Mouse (Mus musculus) brown adipose tissue, adult 24 weeks (tissue): ENCODE results near the gene Dctn1. TPM values are rescaled to one million over a fixed set of nuclear protein-coding genes. Genes with fewer than 3 reads are reported as not detected.

Experiments used
- H3K27ac ChIP-seq: fragments of 200-500 bp; replicated peaks from 2 replicates; pipeline ENCODE4 v1.5.1; 2012; ENCODE audit warnings: low read depth, mild to moderate bottlenecking, low read length
- H3K4me1 ChIP-seq: fragments of 200-500 bp; 2 replicates; pipeline ENCODE4 v1.6.1; 2012; ENCODE audit warnings: low read length, mixed read lengths; ENCODE audit not compliant: control insufficient read depth, insufficient read depth, insufficient read length
- H3K4me3 ChIP-seq: fragments of 200-500 bp; 2 replicates; pipeline ENCODE4 v1.5.1; 2012; ENCODE audit warnings: low read depth, mild to moderate bottlenecking, low read length, moderate library complexity; ENCODE audit not compliant: insufficient read depth
- polyA plus RNA-seq: library from polyadenylated mRNA; stranded (reverse); fragments of >200 nt; gene quantifications from 2 replicates; pipeline ENCODE4 v1.2.4, GENCODE M21; 2012; ENCODE audit not compliant: missing spikeins, insufficient read depth, insufficient read length

The Dctn1 gene
- polyA plus RNA-seq, 1 experiment: 31.0 TPM

DNA sequence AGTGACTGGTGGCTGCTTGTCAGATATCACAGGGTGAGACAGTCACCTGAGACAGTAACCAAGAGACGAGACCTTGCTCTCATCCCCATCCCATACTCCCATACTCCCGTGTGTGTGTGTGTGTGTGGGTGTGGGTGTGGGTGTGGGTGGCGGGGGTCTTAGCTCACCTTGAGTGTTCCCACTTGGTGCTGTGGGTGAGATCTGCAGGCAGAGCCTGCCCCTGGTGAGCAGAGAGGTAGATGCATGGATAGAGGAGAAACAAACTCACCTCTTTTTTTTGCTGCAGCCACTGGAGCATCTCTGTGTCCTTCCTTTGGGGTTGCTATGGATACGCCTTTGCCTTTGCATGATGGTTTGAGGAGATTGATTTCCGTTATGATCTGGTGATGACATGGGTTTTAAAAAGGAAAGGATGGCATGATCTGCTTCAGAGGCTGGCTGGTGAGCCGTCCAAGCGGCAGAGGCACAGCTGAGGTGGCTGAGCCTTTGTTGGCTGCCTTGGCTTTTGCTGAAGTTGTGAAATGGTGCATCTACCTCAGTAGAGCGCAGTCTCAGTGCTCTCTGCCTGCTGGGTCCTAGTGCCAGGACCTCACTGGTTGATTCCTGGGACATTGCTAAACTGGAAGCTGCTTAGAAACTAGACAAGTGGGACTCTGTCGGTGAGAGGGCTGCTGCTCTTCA, 6.7 kb downstream of the Dctn1 start:
- Histone ChIP-seq H3K4me1 (peaks cover 23% of the 10 kb centered on the region), H3K27ac (no peak overlapping the region), H3K4me3 (no peak overlapping the region)

DNA sequence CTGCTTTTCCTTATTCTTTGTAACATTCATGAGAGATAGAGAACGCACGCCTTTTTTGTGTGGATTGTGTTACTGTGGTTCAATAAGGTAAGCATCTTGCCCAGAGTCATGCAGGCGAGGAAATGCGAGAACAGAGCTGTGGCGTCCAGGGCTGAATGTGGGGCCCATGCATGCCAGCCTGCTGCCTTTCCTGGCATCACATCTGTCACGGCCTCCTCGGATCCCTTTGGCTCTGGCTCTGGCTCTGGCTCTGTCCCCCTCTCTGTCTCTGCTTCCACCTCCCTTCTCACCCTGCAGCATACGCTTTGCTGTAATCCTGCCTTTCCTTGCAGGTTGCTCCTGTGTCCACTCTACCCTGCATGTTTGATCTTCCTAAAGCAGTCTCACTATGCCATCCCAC, 10.3 kb downstream of the Dctn1 start:
- Histone ChIP-seq H3K27ac (no peak overlapping the region), H3K4me1 (peaks cover 12% of the 10 kb centered on the region), H3K4me3 (no peak overlapping the region)

DNA sequence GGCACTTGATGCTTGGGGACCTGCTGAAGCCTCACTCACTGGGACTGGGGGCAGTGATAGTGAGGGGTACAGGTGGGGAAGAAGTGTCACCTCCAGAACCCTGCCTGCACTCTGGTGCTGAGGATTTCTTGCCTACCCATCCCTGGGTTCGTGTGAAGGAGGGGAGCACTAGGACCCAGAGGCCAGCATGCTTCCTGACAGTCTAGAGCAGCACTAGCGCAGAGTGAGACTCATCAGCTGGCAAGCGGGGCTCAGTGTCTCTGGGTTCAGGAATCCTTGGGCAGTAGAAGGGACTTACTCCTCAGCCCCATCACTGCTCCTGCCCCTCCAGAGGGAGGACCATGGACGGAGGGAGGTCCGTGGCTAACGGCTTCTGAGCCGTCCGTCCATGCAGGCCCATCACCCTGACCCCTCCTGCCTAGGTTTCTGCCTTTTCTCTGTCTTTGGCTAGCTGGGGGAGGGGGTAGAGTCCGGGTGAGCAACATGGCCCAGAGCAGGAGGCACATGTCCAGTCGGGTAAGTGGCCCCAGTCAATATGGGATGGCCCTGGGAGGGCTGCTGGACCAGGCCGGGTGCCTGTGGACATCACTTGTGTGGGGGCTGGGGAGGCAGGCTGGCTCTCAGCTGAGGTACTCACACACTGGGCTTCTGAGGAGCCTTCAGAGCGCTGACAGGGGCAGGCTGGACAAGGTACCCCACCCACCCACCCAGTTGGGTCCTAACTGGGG, 13.8 kb downstream of the Dctn1 start:
- Histone ChIP-seq H3K27ac (no peak overlapping the region), H3K4me3 (no peak overlapping the region), H3K4me1 (no peaks in the 10 kb centered on the region; the same call in 1 of the 2 replicates)

DNA sequence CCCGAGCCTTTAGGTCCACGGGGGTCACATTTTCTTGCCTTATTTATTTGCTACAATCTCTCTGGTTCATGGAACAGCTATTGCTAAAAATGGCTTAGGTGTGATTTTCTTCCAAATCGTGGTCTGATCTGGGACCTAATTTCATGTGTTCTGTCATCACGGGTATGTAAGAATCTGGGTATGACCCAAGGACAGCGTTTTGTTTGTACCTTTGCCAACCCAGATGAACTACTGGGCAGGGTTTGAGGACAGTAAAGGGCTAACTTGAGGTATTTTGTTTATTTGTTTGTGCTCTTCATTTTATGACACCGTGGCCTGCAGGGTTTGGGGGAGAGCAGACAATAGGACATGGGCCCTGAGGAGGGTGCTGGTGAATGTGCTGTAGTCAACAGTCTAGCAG, 14.9 kb downstream of the Dctn1 start:
- H3K4me3 ChIP-seq: no peak overlapping the region
- no peak overlapping the region for H3K27ac ChIP-seq
- no peaks in the 10 kb centered on the region; the same call in 1 of the 2 replicates for H3K4me1 ChIP-seq

DNA sequence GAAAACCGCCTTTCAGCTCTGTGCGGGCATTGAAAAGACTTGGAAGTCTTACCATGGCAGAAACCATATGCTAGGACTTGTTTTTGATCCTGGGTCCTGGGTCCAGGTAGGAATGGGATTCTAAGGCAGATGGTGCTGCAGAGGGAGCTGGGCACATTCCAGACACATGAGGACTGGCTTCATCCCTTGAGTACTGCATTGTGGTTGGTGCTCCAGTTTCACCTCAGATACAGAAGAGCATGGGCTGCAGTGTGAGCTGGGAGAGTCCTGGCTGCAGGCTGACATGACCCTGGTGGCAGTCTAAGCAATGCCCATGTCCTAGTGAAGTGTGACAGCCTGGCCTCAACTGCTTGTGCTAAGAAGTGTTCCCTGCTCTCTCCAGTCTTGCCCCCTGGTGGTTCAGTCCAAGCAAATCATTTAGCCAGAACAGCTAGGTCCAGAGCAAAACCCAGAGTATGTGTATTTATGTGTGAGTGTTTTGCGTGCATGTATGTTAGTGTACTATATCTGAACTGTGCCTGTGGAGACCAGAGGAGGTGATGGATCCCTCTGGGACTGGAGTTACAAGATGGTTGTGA, 19.2 kb downstream of the Dctn1 start:
- no peaks in the 10 kb centered on the region for H3K4me1 ChIP-seq
- no peak overlapping the region for H3K27ac ChIP-seq

DNA sequence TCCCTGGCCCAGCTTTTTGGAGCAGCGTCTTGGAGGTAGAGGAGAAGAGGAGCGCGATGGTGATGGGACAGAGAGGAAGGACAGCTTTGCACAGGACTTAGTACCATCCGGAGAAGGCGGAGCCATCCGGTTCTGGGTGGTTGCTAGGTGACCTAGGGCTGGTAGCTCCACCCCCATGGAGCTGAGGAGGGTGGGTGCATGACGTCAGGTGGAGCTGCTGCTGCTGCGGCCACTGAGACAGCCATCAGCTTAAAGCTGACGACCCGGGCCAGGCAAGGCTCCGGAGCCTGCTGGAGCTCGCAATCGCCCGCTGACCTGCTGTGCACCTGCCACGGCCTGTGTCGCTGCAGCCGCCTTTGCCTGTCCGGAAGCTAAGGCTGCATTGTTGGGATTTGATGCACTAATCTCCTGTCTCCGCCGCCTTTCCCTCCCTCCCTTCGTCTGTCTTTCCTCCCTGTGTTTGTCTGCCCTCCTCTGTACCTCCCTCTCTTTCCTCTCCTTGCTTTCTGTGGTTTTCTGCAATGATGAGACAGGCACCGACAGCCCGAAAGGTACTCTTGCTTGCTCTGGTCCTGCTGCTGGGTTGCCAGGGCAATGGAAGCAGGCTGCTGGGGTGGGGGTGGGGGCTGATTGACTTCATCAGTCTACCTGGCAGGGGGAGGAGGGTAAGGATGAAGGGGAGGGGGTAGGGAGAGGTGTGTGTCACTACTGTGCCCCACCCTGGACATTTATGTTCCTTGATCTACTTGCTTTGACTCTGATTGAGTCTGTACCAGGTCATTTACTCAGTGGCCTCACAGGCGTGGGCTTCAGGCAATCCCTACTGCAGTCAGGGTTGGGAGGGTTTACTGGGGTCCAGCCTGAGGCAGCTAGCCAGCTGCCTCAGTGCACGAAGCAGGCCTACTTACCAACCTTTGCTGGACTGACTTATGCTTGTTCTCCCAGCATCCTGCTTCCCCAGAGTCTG, 20.5 kb downstream of the Dctn1 start:
- no peak overlapping the region for H3K27ac ChIP-seq
- H3K4me1 ChIP-seq: no peaks in the 10 kb centered on the region
- H3K4me3 ChIP-seq: no peak overlapping the region

More for the DNA sequence above, 19.2 kb downstream of the Dctn1 start:
- H3K4me3 ChIP-seq: no peak overlapping the region

DNA sequence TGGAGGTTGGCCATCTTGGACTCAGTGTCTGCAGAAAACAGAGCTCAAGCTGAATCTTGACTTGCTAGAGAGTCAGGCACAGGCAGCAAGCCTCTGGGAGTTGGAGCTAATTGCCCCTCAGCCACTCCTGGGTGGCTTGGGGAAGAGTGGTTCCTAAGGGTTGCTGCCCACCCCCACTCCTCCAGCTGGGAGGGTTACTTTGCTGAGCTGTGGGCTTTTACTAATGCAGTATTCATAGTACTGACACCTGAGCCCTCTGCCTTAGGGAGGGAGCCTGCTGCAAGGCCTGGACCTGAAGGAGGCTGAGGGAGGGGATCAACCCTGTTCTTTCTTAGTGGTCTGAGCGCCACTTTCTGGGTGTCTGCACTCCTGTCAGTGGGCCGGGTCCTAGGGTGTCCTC, 21.2 kb downstream of the Dctn1 start:
- H3K4me1 ChIP-seq: no peaks in the 10 kb centered on the region
- H3K4me3 ChIP-seq: no peak overlapping the region
- no peak overlapping the region for H3K27ac ChIP-seq

DNA sequence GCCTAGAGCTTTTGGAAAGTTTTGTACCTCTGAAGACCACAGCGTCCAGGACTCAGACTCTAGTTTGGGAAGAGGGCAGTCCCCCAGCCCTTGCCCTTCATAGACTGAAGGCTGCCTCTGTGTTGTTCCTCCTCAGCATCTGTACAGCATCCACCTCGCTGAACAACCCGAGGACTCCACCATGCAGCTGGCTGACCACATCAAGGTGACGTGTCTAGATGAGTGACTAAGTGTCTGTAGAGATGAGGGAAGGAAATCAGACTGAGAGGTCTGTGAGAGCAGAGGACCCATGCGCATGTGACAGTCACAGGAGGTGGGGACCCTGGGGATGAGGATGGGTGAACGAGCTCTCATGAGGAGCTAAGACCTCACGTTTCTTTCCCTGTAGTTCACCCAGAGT, 27.9 kb downstream of the Dctn1 start:
- H3K4me3 ChIP-seq: no peak overlapping the region
- H3K27ac ChIP-seq: no peak overlapping the region
- no peaks in the 10 kb centered on the region for H3K4me1 ChIP-seq

DNA sequence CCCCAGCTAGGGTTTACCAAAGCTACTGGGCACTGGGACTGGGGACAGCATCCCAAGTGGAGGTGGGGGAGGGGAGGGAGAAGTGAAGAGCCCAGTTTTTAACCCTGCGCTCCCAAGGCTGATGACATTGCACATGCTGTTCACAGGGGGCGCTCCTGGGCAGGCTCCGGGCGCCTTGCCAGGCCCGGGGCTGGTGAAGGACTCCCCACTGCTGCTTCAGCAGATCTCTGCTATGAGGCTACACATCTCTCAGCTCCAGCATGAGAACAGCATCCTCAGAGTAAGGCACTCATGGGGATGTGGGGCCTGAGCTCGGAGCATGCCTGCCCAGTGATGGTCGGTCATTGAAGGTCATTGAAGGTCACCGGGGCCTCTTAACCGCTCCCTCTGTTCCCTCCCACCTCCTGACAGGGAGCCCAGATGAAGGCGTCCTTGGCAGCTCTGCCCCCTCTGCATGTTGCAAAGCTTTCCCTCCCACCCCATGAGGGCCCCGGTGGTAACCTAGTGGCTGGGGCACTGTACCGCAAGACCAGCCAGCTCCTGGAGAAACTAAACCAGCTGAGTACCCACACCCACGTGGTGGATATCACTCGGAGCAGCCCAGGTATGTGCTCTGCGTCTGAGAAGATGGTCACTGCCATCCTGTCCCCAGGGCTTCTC, 31.8 kb downstream of the Dctn1 start:
- Histone ChIP-seq H3K27ac (no peak overlapping the region), H3K4me3 (no peak overlapping the region), H3K4me1 (no peaks in the 10 kb centered on the region)

DNA sequence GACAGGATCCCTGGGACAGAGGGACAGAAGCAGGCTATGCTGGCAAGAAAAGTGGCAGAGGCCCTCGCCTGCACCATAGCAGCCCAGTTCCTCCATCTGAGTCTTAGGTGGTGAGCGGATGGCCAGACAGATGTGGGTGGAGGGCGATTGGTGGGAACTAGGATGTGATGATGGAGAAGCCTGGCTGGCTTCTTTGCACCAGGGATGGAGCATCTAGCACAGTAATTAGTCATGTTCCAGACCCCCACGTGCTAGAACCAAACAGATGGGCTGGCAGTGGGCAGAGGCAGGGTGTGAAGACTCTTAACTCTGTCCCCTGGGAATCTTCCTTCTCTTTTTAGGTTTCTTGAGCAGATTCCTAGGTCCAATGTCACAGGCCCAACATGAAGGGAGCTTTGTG, 37.6 kb downstream of the Dctn1 start:
- H3K27ac ChIP-seq: no peak overlapping the region
- H3K4me3 ChIP-seq: no peak overlapping the region
- H3K4me1 ChIP-seq: no peaks in the 10 kb centered on the region

DNA sequence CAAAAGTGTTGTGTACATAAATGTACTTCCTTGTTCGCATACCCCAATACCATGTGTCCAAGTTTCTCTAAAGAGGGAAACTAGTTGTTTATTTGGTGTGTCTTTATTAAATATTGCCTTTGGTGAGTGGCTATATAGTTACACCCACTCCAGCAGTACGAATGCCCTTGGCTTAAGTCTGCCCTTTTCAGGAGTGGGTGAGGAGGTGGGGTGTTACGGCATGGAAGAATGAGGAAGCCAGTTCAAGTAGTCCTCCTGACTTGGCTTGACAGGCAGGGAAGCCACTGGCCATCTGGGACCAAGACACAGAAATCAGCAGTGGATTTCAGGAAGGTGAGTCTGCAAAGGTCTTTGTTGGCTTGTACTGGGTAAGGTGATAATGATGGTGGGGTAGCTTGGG, 40.1 kb downstream of the Dctn1 start:
- no peaks in the 10 kb centered on the region for H3K4me1 ChIP-seq
- H3K4me3 ChIP-seq: no peak overlapping the region
- H3K27ac ChIP-seq: no peak overlapping the region

DNA sequence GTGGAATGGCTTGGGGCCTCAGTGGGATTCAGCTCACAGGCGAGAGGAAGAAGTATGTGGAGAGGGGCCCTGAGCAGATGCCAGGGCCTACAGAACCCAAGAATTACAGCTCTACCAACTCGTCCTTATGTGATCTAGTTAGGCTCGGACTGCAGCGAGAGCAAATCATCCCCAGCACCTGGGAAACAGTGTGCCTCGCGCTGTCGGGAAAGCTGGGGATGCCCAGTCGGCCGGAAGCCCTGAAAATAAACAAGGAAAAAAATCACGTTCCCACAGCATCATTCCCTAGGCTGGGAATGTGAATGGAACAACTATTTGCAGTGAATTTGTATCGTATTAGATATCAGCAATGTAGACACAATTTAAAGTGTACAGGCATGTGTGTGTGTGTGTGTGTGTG, 40.6 kb downstream of the Dctn1 start:
- H3K27ac ChIP-seq: no peak overlapping the region
- no peak overlapping the region for H3K4me3 ChIP-seq
- H3K4me1 ChIP-seq: no peaks in the 10 kb centered on the region

DNA sequence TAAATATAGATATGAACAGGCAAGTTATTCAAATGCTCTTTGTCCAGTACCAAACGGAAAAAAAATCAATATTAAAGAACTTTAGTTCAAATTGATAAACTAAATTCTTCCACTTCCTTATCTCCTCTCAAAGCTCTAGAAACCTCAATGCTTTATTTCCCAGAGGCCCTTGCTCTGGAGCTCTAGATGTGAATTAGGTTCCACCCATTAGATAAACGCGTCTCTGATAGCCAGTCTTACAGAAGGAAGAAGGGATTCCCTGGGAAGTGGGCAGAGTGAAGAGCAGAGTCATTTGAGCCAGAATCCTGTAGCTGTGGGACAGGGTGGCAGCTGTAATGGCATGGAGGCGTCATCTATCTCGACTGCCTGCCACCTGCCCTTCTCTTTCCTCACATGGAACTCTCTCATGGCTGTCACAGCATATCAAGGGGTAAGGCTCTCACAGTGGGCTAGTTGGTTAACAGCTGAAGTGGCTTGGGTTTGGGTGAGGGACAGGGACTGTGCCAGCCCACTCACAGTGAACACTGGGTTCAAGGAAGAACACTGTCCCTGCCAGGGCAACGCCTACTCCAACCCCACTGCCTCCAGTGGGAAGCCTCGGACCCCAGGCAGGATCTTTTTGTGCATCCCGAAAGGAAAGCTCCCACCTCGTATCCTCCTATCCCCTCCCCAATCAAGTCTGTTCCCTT, 41.8 kb downstream of the Dctn1 start:
- H3K27ac ChIP-seq: no peak overlapping the region

DNA sequence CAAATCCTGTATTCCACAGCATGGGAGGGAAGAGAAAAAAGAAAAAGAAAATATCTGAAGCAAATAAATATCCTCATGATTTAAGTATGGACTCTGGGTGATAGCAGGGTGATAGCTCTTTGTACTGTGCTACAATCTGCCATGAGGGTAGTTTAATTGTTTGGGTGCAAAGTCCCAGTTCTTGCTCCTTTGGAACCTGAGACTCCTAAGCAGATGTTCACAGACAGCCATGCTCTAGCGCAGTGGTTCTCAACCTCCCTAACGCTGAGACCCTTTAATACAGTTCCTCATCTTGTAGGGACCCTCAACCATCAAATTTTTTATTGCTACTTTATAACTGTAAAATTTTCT, 42.3 kb downstream of the Dctn1 start:
- H3K27ac ChIP-seq: no peak overlapping the region
- no peaks in the 10 kb centered on the region for H3K4me1 ChIP-seq
- no peak overlapping the region for H3K4me3 ChIP-seq

More for the DNA sequence above, 41.8 kb downstream of the Dctn1 start:
- H3K4me1 ChIP-seq: no peaks in the 10 kb centered on the region
- no peak overlapping the region for H3K4me3 ChIP-seq
